Mouse (Mus musculus): ENCODE measurements around the gene Zfp507.

Gene Zfp507

DNA sequence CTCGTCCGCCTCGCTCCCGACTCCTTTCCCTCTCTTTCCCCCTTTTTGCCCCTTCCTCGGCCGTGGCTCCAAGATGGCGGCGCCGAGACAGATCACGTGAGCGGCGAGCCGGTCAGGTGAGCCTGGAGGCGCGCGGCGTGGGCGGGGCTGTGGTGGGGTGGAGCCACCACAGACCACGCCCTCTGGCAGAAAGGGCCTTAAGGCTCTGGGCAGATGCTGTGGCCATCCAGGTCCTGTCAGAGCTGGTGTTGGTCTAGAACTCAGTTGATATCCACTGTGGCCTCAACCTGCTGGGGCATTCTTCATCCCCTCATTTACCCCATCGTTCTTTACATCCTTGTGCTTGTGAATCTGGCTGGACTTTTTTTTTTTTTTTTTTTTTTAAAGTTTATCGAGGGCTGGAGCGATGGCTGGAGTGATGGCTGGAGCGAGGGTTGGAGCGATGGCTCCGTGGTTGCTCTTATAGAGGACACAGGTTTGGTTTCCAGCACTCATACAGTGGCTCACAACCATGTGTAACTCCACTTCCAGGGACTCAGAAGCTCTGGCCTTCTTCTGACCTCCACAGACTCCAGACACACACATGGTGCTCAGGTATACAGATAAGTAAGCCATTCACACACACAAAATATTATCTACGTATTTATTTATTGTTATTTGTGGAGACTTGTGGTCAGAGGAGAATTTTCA lies at the start of gene Zfp507:
TSS of gene Zfp507 (minus strand) at position 98 of the 690 bp plus-strand sequence.
- peak; percentile 95 for DNase-seq (ENCODE audit: low spot score)

GRCm38 (mm10) chr7:35850426-35850825 lies 47.6 kb upstream of the Zfp507 start:
- DNase-seq (ENCODE audit: low spot score), result no peak

DNA sequence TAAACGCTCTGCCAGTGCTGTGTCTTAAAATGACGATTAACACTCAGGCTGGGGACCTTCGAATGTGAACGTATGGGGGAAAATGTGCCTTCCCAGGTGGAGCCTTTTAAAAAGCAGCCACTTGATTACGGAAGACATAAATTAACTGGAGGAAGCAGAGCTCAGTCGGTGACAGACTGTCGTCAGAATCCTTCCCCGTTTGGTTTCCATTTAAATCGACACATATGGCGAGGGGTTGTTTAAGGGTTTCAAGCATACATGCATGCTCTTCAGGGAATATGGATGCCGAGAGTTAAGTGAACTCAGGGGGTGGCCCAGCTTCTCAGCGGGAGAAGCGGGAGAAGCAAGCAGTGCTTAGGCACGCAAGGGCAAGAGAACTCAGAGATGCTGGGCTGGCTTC lies 45.7 kb upstream of the Zfp507 start:
- peak; percentile 21 for DNase-seq (ENCODE audit: low spot score)

DNA sequence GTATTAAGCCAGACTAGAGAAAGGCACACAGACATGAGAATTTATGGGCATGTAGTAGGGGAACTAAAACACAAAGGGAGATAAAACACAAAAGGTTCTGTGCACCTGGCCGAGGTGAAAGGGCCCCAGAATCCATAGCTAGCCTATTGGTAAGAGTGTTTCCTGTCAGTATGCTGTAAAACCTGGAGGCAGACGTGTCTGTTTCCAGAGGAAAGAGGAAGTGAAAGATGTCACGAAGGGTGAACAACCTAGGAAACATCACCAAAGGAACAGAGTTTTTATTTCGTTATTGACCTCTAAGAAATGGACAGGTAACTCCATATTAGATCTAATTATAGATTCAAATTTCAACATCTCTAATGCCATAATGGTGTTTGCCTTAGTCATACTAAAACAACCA lies 37.7 kb upstream of the Zfp507 start:
- no peak for DNase-seq (ENCODE audit: low spot score)

GRCm38 (mm10) chr7:35836851-35837250 lies 34.0 kb upstream of the Zfp507 start:
- no peak for DNase-seq (ENCODE audit: low spot score)

- DNase-seq (ENCODE audit: low spot score), result no peak
Observed at GRCm38 (mm10) chr7:35836415-35836814, 33.6 kb upstream of the Zfp507 start.

DNA sequence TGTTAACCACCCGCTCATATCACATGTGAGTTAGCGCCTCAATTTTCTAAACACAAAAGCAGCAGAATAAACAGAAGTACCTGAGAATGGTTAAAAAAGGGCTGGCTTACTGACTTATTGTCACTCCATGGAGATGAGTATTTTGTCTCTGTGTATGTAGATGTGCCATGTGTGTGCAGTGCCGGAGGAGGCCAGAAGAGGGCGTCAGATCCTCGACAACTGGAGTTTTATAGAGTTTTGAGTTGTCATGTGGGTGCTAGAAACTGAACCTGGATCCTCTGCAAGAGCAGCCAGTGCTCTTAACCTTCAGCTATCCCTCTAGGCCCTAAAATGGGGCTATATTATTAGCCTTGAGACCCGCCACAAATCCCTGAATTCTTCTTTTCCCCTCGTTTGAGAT lies 27.3 kb upstream of the Zfp507 start:
- no peak for DNase-seq (ENCODE audit: low spot score)

- DNase-seq (ENCODE audit: low spot score), result no peak
Observed at GRCm38 (mm10) chr7:35823906-35824305, 21.1 kb upstream of the Zfp507 start.

DNA sequence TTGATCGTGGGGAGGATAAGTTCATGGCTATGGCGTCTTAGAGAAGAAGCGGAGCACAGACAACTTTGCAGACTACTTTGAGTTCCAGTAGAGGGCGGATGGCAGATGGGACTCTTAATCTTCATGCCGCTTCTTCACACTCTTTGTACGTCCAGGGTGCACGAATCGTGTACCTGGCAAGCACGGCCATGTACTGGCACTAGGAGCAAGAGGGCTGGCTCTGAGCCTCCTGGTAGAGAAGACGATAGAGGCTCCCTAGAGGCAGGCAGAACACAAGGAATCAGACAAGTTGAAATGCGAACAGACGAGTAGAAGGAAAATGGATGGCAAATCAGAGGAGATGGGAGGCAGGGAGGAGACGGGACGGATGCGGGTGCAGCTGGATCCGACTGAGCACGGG lies 19.5 kb upstream of the Zfp507 start:
- no peak for DNase-seq (ENCODE audit: low spot score)

GRCm38 (mm10) chr7:35821357-35821756 lies 18.6 kb upstream of the Zfp507 start:
- DNase-seq (ENCODE audit: low spot score), result no peak

DNA sequence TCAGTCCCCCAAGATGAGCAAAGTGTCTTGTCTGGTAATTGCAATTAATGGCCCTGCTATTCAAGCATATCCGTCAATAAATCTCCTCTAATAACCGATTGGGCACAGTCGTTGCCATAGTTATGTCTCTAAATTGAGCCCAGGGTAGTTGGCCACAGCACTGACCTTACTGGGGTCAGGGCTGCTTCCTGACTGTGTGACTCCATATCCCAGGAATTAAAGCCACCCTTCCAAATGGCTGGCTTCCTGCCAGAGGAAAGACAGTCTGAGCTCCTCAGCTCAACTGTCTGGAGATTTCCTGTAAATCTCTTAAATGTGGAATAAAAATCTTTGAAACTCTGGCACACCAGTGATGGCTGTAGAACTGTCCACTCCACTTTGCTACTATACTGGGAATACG lies 16.7 kb upstream of the Zfp507 start:
- DNase-seq (ENCODE audit: low spot score), result no peak

- no peak for DNase-seq (ENCODE audit: low spot score)
Observed at GRCm38 (mm10) chr7:35814759-35815551, 12.2 kb upstream of the Zfp507 start.

DNA sequence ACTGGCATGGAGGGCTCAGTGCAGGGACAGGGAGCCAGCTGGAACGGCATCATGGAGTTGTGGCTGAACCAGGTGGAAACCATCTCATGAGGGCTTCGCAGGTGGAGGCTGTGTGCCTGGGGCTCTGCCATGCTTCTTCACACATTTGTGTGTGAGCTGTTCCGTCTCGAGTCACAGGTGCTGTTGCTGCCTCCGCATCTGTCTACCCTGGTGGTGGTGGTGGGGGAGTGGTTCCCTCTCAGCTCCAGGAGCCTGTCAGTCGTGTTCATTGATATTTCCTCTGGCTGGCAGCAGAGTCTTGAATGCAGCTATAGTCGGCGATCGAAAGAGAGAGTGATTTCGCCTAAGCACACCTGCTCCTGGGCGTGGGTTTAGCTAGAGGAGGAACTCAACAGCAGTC lies 10.5 kb upstream of the Zfp507 start:
- DNase-seq (ENCODE audit: low spot score), result no peak

DNA sequence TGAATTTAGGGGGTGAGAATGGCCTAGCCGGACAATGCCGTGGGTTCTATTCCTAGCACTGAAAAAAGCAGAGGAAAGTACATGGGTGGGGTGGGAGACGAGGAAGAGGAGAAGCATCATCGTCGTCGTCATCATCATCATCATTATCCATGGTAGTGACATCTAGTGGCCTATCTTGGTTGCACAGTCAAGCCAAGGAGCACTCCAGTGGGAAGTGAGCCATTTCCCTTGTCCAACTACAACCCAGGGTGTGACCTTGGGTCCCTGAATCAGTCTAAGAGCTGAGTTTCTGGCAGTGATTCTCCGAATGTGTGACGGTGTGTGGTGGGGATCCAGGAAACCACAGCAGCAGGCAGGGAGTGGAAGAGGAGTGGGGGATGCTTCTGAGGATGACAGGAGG lies 7.9 kb upstream of the Zfp507 start:
- peak; percentile 29 for DNase-seq (ENCODE audit: low spot score)

- no peak for DNase-seq (ENCODE audit: low spot score)
Observed at GRCm38 (mm10) chr7:35804206-35804605, 1.4 kb upstream of the Zfp507 start.

DNA sequence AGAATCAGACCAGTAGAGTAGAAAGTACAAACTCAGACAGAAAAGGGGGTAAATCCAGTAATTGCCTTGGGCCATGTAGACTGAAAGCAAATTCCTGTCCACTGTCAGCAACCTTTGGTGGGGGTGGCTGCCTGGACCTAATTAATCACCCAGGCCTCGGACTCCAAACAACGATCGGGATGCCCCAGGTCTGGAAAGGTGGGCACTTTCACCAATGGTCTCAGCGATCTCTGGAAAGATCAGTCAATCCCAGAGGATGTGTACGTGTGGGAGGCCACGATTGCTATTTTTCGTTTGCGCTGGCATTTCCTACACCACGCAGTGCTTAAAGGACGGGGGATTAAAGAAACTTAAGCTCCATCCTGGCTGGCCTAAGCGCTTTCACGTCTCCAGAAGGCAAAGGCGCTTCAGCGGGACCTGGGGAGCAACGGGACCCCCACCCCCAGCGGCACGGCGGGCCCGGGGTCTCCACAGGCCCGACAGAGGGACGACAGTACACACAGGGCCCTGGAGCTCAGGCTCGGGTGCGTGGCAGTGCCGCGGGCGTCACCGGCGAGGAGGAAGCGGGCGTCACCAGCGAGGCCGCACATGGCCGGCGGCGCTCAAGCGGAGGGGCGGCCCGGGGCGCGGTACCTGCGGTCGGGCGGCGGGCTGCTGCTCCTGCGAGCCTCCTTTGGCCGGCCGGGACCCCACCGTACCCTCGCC lies 450 bp downstream of the Zfp507 start:
- DNase-seq (ENCODE audit: low spot score), result peak; percentile 64

GRCm38 (mm10) chr7:35796123-35796522 lies 6.7 kb downstream of the Zfp507 start:
- no peak for DNase-seq (ENCODE audit: low spot score)

DNA sequence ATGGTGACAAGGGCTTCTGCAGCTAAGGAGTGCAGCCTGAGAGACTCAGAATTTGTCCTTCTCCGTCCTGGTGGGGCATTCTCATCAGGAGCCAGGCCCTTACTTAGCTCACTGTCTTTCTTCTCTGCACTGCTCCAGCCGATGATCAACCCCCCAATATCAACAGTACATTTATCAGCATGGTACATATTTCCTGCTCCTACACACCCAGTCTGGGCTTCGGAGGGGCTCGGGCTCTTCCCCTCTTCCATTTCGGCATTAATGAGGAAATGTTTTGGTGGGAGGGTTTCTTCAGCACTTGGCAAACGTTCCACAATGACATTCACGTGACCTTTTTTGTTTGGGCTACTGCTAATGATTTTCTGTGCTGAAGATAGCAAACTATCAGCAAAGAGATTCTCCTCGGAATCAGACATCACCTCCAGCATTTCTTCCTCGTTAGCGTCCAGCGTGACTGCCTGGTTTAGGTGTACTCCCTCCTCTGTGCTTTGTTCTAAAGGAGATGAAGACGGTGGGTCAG lies 8.6 kb downstream of the Zfp507 start:
- DNase-seq (ENCODE audit: low spot score), result no peak

DNA sequence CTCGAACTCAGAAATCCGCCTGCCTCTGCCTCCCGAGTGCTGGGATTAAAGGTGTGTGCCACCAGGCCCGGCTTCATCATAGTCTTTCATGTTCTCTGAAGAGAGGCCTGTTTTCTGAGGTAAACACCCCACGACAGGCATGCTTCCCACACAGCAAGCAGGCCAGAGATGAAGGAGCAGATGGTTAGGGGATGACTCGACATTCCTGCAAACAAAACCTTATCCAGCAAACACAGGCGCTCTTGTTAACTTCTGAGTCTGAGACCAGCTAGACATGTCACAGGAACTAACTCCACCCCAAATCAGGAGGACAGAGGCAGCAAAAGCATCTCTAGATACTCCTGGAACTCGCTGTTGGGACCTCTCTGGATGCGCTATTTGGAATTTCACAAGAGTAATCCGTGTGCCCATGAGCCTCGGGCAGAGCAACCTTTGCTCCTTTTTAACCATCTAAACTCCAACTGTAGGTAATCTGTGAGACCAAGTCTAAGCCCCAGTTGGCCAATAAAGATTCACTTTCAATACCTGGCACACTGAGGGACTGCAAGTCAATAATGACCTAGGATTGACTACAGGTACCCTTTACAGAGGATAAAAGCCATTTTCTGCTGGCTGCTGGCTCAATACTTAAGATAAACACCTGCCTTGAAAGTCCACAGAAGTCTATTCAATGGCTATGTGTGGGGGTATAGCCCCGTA lies 10.5 kb downstream of the Zfp507 start:
- no peak for DNase-seq (ENCODE audit: low spot score)

GRCm38 (mm10) chr7:35790926-35791325 lies 11.9 kb downstream of the Zfp507 start:
- no peak for DNase-seq (ENCODE audit: low spot score)

DNA sequence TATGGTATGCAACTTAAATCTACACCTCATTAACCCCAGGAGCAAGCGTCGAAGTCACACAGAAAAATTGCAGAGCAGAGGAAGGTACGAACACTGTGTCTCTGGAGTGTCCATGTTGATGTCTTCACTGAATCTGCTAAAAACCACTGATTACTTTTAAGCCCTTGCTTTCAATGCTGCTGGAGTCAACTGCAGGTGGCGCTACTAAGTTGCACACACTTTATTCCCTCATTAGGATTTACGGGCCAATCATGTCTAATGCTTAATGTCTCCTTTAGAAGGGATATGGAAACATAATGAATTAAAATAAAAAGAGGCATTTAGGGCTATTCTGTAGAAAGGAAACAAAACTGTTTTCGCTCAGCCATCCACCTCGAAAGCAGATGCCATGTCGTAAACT lies 12.6 kb downstream of the Zfp507 start:
- DNase-seq (ENCODE audit: low spot score), result peak; percentile 19

DNA sequence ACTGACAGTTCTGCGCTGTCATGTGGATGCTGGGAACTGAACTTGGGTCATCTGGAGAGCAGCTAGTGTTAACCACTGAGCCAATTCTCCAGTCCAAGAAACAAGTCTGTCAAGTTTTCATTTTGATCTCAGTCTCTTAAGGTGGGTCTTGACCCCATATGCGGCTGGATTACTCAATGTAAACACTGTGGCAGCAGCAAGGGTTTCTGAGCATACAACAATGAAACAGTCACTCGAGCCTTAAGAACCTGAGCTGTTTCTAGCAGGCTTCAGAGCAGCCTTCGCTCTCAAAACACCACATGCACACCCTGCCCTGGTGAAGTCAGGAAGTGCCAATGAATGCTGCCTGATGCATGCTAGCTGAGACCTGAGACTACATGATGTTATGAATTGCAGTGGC lies 17.2 kb downstream of the Zfp507 start:
- DNase-seq (ENCODE audit: low spot score), result no peak

Data from embryo, embryonic 10.5 days (tissue).